Mouse (Mus musculus) heart, embryonic 15.5 days (tissue): ENCODE data around the gene Smo. TPM values are rescaled to one million over a fixed set of nuclear protein-coding genes. Genes with fewer than 3 reads are reported as not detected.

Experiments used
- ATAC-seq: fragments of 200-750 bp; cut with Nextera tagmentation; replicated peaks from 2 replicates; pipeline ENCODE4 v1.8.0; 2017; ENCODE audit warnings: low read depth, moderate TSS enrichment; ENCODE audit not compliant: insufficient number of reproducible peaks, insufficient read depth, low FRiP score
- H3K27ac ChIP-seq: fragments of 300-500 bp; sonication (generic); 2 replicates; pipeline ENCODE4 v1.5.1; 2015; ENCODE audit warnings: mild to moderate bottlenecking, inconsistent platforms
- H3K27me3 ChIP-seq: fragments of 300-500 bp; sonication (generic); 2 replicates; pipeline ENCODE4 v1.6.1; 2015; ENCODE audit warnings: inconsistent platforms
- H3K36me3 ChIP-seq: fragments of 300-500 bp; sonication (generic); 2 replicates; pipeline ENCODE4 v1.6.1; 2015; ENCODE audit warnings: mild to moderate bottlenecking, inconsistent platforms
- H3K4me1 ChIP-seq: fragments of 300-500 bp; sonication (generic); replicated peaks from 2 replicates; pipeline ENCODE4 v1.6.1; 2015; ENCODE audit warnings: inconsistent platforms
- H3K4me2 ChIP-seq: fragments of 300-500 bp; sonication (generic); 2 replicates; pipeline ENCODE4 v1.6.1; 2015; ENCODE audit warnings: inconsistent platforms, mild to moderate bottlenecking, moderate library complexity
- H3K4me3 ChIP-seq: fragments of 300-500 bp; sonication (generic); 2 replicates; pipeline ENCODE4 v1.5.1; 2015; ENCODE audit warnings: mild to moderate bottlenecking, inconsistent platforms
- H3K9ac ChIP-seq: fragments of 300-500 bp; sonication (generic); 2 replicates; pipeline ENCODE4 v1.6.1; 2015; ENCODE audit warnings: mild to moderate bottlenecking, inconsistent platforms
- H3K9me3 ChIP-seq: fragments of 300-500 bp; sonication (generic); replicated peaks from 2 replicates; pipeline ENCODE4 v1.6.1; 2016; ENCODE audit warnings: inconsistent platforms
- WGBS: fragments of 180-500 bp; shearing (Covaris S2); methylation state at CpG from one replicate; pipeline ENCODE4 v1.1.7; 2015; ENCODE audit warnings: mixed read lengths; 5-methylcytosine and 5-hydroxymethylcytosine counted together
- polyA plus RNA-seq: library from polyadenylated mRNA; unstranded; fragments of >200 nt; fragmentation: Nextera tagmentation; extraction: Ambion mirVana; gene quantifications from 2 replicates; pipeline ENCODE4 v1.2.1, GENCODE M21; 2015

Gene Smo
- polyA plus RNA-seq, 1 experiment from 2014 or later, result 14.2 TPM

GRCm38 (mm10) chr6:29702126-29702525 is 33.2 kb upstream of the Smo start:
- no peaks in the 10 kb centered on the region for H3K36me3 ChIP-seq
- no peak overlapping the region for H3K27ac ChIP-seq
- no peak overlapping the region for H3K9ac ChIP-seq
- no peaks in the 10 kb centered on the region for H3K27me3 ChIP-seq
- ATAC-seq, result no peak
- H3K9me3 ChIP-seq, result no peaks in the 10 kb centered on the region
- 84% methylated on average over 3 of the region's 3 CpGs for WGBS
- no peak overlapping the region for H3K4me2 ChIP-seq
- no peak overlapping the region for H3K4me3 ChIP-seq
- no peaks in the 10 kb centered on the region for H3K4me1 ChIP-seq

GRCm38 (mm10) chr6:29704143-29704542 is 31.2 kb upstream of the Smo start:
- Histone ChIP-seq H3K4me1 (peaks cover 4% of the 10 kb centered on the region; the same call in 1 of the 2 replicates), H3K27ac (no peak overlapping the region), H3K27me3 (no peaks in the 10 kb centered on the region), H3K4me2 (no peak overlapping the region), H3K36me3 (no peaks in the 10 kb centered on the region), H3K9ac (no peak overlapping the region), H3K9me3 (no peaks in the 10 kb centered on the region), H3K4me3 (no peak overlapping the region)
- WGBS, result 75% methylated on average over 5 of the region's 5 CpGs
- ATAC-seq, result no peak

- no peaks in the 10 kb centered on the region for H3K9me3 ChIP-seq
- H3K4me2 ChIP-seq, result no peak overlapping the region
- H3K27me3 ChIP-seq, result 0 out of 2 replicates have a peak, but pooled peaks cover 6% of the 10 kb centered on the region
- H3K36me3 ChIP-seq, result no peaks in the 10 kb centered on the region
- 30% methylated on average over 2 of the region's 2 CpGs for WGBS
- no peak overlapping the region for H3K9ac ChIP-seq
- H3K4me1 ChIP-seq, result peaks cover 4% of the 10 kb centered on the region; the same call in 1 of the 2 replicates
- H3K4me3 ChIP-seq, result no peak overlapping the region
- no peak overlapping the region for H3K27ac ChIP-seq
- no peak for ATAC-seq
Observed at GRCm38 (mm10) chr6:29707902-29708301, 27.4 kb upstream of the Smo start.

- Histone ChIP-seq H3K27me3 (0 out of 2 replicates have a peak, but pooled peaks cover 6% of the 10 kb centered on the region), H3K27ac (no peak overlapping the region), H3K9me3 (no peaks in the 10 kb centered on the region), H3K4me1 (peaks cover 4% of the 10 kb centered on the region; the same call in 1 of the 2 replicates), H3K36me3 (no peaks in the 10 kb centered on the region), H3K9ac (no peak overlapping the region), H3K4me2 (no peak overlapping the region), H3K4me3 (no peak overlapping the region)
- no peak for ATAC-seq
- WGBS, result 85% methylated on average over 3 of the region's 3 CpGs
Observed at GRCm38 (mm10) chr6:29711318-29711717, 24.0 kb upstream of the Smo start.

GRCm38 (mm10) chr6:29712011-29712584 is 23.2 kb upstream of the Smo start:
- Histone ChIP-seq H3K4me2 (no peak overlapping the region), H3K36me3 (no peaks in the 10 kb centered on the region), H3K4me1 (peaks cover 4% of the 10 kb centered on the region; the same call in 1 of the 2 replicates), H3K9me3 (no peaks in the 10 kb centered on the region), H3K27ac (no peak overlapping the region), H3K4me3 (no peak overlapping the region), H3K9ac (no peak overlapping the region), H3K27me3 (0 out of 2 replicates have a peak, but pooled peaks cover 6% of the 10 kb centered on the region)
- WGBS, result 38% methylated on average over 3 of the region's 3 CpGs
- ATAC-seq, result no peak

GRCm38 (mm10) chr6:29716624-29717365 is 18.5 kb upstream of the Smo start:
- no peak overlapping the region for H3K4me2 ChIP-seq
- H3K4me3 ChIP-seq, result no peak overlapping the region
- H3K9ac ChIP-seq, result no peak overlapping the region
- H3K27ac ChIP-seq, result no peak overlapping the region
- 0 out of 2 replicates have a peak, but pooled peaks cover 3% of the 10 kb centered on the region for H3K27me3 ChIP-seq
- H3K9me3 ChIP-seq, result no peaks in the 10 kb centered on the region
- WGBS, result 60% methylated on average over 10 of the region's 10 CpGs
- H3K36me3 ChIP-seq, result no peaks in the 10 kb centered on the region
- peaks cover 16% of the 10 kb centered on the region for H3K4me1 ChIP-seq
- ATAC-seq, result no peak

- 54% methylated on average over 10 of the region's 10 CpGs for WGBS
- ATAC-seq, result no peak
- no peak overlapping the region for H3K9ac ChIP-seq
- peak overlapping the region; percentile 83 for H3K4me2 ChIP-seq
- H3K4me1 ChIP-seq, result peaks cover 16% of the 10 kb centered on the region
- H3K36me3 ChIP-seq, result no peaks in the 10 kb centered on the region
- no peaks in the 10 kb centered on the region for H3K9me3 ChIP-seq
- H3K27me3 ChIP-seq, result 0 out of 2 replicates have a peak, but pooled peaks cover 3% of the 10 kb centered on the region
- H3K4me3 ChIP-seq, result no peak overlapping the region
- H3K27ac ChIP-seq, result no peak overlapping the region
Observed at GRCm38 (mm10) chr6:29717541-29717940, 17.8 kb upstream of the Smo start.

GRCm38 (mm10) chr6:29717952-29718521 is 17.3 kb upstream of the Smo start:
- no peaks in the 10 kb centered on the region for H3K9me3 ChIP-seq
- H3K9ac ChIP-seq, result peak overlapping the region; percentile 34; the same call in 1 of the 2 replicates
- H3K27ac ChIP-seq, result no peak overlapping the region
- peaks cover 16% of the 10 kb centered on the region for H3K4me1 ChIP-seq
- H3K4me2 ChIP-seq, result peak overlapping the region; percentile 83
- WGBS, result 27% methylated on average over 14 of the region's 14 CpGs
- no peaks in the 10 kb centered on the region for H3K36me3 ChIP-seq
- H3K27me3 ChIP-seq, result 0 out of 2 replicates have a peak, but pooled peaks cover 3% of the 10 kb centered on the region
- peak overlapping the region; percentile 24 for H3K4me3 ChIP-seq
- ATAC-seq, result 0 out of 2 replicates have a peak, but pooled peaks have one; percentile 39

- peak overlapping the region; percentile 83 for H3K4me2 ChIP-seq
- peak overlapping the region; percentile 44 for H3K9ac ChIP-seq
- ATAC-seq, result 0 out of 2 replicates have a peak, but pooled peaks have one; percentile 39
- H3K9me3 ChIP-seq, result no peaks in the 10 kb centered on the region
- H3K27ac ChIP-seq, result 0 out of 2 replicates have a peak overlapping the region, but pooled peaks have one; percentile 5
- peaks cover 16% of the 10 kb centered on the region for H3K4me1 ChIP-seq
- WGBS, result 6% methylated on average over 15 of the region's 15 CpGs
- 0 out of 2 replicates have a peak, but pooled peaks cover 3% of the 10 kb centered on the region for H3K27me3 ChIP-seq
- H3K36me3 ChIP-seq, result no peaks in the 10 kb centered on the region
- H3K4me3 ChIP-seq, result peak overlapping the region; percentile 52
Observed at GRCm38 (mm10) chr6:29718894-29719329, 16.4 kb upstream of the Smo start.

- Histone ChIP-seq H3K4me3 (no peak overlapping the region), H3K9me3 (no peaks in the 10 kb centered on the region), H3K4me2 (no peak overlapping the region), H3K36me3 (no peaks in the 10 kb centered on the region), H3K9ac (no peak overlapping the region), H3K4me1 (peaks cover 16% of the 10 kb centered on the region), H3K27me3 (0 out of 2 replicates have a peak, but pooled peaks cover 3% of the 10 kb centered on the region), H3K27ac (no peak overlapping the region)
- 66% methylated on average over 2 of the region's 2 CpGs for WGBS
- no peak for ATAC-seq
Observed at GRCm38 (mm10) chr6:29721890-29722289, 13.4 kb upstream of the Smo start.

GRCm38 (mm10) chr6:29726576-29727200 is 8.6 kb upstream of the Smo start:
- no peak for ATAC-seq
- Histone ChIP-seq H3K27ac (no peak overlapping the region), H3K9ac (no peak overlapping the region), H3K4me1 (no peaks in the 10 kb centered on the region), H3K27me3 (no peaks in the 10 kb centered on the region), H3K4me2 (no peak overlapping the region), H3K4me3 (no peak overlapping the region), H3K36me3 (no peaks in the 10 kb centered on the region), H3K9me3 (no peaks in the 10 kb centered on the region)
- WGBS, result 64% methylated on average over 1 of the region's 1 CpGs
